Mouse (Mus musculus): Measurements from ENCODE around the gene Tex50.

Tex50 gene

DNA sequence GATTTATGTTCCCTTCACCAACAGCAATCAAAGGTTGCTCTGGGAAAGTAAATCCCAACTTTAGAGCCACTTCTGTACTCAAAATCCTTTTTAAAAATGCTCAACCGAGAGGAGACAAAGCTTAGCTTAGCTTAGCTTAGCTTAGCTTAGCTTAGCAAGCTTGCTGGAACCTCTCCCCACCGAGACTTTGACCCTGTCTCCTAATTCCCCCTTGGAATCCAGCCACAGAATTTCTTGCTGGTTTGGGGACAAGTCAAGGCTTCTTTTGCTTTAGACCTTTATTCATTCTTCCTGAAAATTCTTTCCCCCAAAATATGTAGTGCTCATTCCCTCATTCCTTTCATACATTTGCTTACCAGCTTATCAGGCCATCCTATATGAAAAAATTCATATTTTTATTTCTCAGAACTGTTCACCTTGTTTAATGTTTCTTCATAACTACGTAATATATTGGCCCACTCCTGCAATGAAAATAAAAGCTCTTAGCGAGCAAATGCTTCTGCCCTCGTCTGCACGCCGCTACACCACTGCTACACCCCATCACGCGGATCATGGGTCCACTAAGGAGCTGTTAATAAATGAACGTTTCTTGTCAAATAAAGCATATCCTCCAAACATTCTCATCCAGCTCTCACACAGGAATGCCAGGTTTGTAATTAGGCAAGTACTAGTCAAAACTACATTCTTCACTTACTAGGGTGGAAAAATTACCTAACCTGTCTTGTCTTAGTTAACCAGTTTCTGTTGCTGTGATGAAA, 36.3 kb downstream of the Tex50 start:
- no peak for DNase-seq (ENCODE audit: low spot score in 2 of 2)

DNA sequence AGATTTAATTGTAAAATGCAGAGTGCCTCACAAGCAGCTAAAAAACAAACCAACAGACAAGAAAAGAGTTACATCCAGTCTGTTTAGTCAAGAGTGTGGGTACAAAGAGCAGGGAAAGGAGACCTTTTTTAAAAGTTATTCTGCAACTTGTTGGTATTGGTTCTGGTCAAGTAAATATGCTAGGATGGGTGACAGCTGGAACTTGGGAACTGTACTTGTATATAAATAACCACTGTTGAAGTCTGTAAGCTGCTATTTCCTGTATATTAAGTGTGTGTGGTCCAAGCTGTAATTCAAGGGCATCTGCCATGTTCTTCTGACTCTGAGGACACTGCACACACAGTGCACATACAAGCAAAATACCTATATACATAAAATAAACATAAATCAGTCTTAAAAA, 44.5 kb downstream of the Tex50 start:
- DNase-seq (ENCODE audit: low spot score in 2 of 2): no peak

DNA sequence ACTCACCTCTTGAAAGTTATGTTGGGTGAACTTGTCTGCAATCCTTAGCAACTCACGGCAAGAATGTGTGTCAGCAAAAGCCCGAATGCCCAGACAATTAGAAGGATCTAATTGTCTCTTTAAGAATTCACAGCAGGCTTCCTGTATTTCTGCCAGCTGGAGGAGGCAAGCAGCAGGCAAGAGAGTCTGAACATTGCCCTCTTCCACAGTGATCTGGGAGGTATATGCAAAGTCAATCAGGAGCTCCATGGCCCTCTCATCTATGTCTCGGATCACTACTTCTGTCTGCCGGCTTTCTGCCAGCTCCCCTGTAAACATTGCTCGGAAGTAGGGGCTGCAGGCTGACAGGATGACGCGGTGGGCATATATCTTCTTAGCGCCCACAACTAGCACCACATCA, 49.9 kb downstream of the Tex50 start:
- DNase-seq (ENCODE audit: low spot score in 2 of 2): no peak
